Mouse (Mus musculus) midbrain, embryonic 12.5 days (tissue): ENCODE results near the gene Tmeff2. TPM values are rescaled to one million over a fixed set of nuclear protein-coding genes. Genes with fewer than 3 reads are reported as not detected.

Experiments used
- ATAC-seq: fragments of 200-750 bp; cut with Nextera tagmentation; 2 replicates; pipeline ENCODE4 v1.8.0; 2017; ENCODE audit warnings: low read depth, moderate TSS enrichment, moderate library complexity; ENCODE audit not compliant: low FRiP score
- H3K27ac ChIP-seq: fragments of 300-500 bp; sonication (generic); replicated peaks from 2 replicates; pipeline ENCODE4 v1.5.1; 2016; ENCODE audit warnings: mild to moderate bottlenecking
- H3K27me3 ChIP-seq: fragments of 300-500 bp; sonication (generic); 2 replicates; pipeline ENCODE4 v1.6.1; 2016; ENCODE audit warnings: mild to moderate bottlenecking
- H3K36me3 ChIP-seq: fragments of 300-500 bp; sonication (generic); 2 replicates; pipeline ENCODE4 v1.6.1; 2016
- H3K4me1 ChIP-seq: fragments of 300-500 bp; sonication (generic); 2 replicates; pipeline ENCODE4 v1.6.1; 2016
- H3K4me2 ChIP-seq: fragments of 300-500 bp; sonication (generic); replicated peaks from 2 replicates; pipeline ENCODE4 v1.6.1; 2016; ENCODE audit warnings: mild to moderate bottlenecking, moderate library complexity
- H3K4me3 ChIP-seq: fragments of 300-500 bp; sonication (generic); 2 replicates; pipeline ENCODE4 v1.5.1; 2016; ENCODE audit warnings: mild to moderate bottlenecking
- H3K9ac ChIP-seq: fragments of 300-500 bp; sonication (generic); replicated peaks from 2 replicates; pipeline ENCODE4 v1.6.1; 2016; ENCODE audit warnings: mild to moderate bottlenecking, moderate library complexity
- H3K9me3 ChIP-seq: fragments of 300-500 bp; sonication (generic); 2 replicates; pipeline ENCODE4 v1.6.1; 2016; ENCODE audit warnings: mild to moderate bottlenecking
- WGBS: fragments of 180-500 bp; shearing (Covaris S2); methylation state at CpG from one replicate; pipeline ENCODE4 v1.1.7; 2016; 5-methylcytosine and 5-hydroxymethylcytosine counted together
- polyA plus RNA-seq: library from polyadenylated mRNA; unstranded; fragments of >200 nt; fragmentation: Nextera tagmentation; extraction: Ambion mirVana; gene quantifications from 2 replicates; pipeline ENCODE4 v1.2.1, GENCODE M21; 2016

Tmeff2 gene
- polyA plus RNA-seq, 1 experiment from 2014 or later: 14.8 TPM

DNA sequence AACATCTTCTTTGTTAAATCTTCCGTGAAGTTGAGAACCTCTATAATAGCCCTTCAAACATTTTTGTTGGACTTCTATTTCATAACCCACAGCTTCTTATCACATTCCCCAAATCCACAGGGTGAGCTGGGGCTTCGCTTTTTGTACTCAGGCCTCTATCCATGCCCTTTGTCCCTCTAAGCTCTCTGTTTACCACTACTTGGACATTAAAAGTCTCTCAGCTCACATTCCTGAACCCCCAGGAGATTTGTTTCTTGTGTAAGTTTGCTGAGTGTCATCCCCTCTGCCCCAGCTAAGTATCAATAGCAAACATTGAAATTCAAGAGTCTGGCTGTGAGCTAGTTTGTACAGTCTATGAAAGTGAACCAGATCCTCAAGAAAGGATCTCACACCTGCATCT lies 90.2 kb downstream of the Tmeff2 start:
- no peak overlapping the region for H3K4me2 ChIP-seq
- ATAC-seq: no peak
- WGBS: 46% methylated on average over 2 of the region's 2 CpGs
- H3K36me3 ChIP-seq: no peaks in the 10 kb centered on the region
- no peak overlapping the region for H3K27ac ChIP-seq
- H3K4me3 ChIP-seq: no peak overlapping the region
- H3K4me1 ChIP-seq: no peaks in the 10 kb centered on the region
- no peaks in the 10 kb centered on the region for H3K27me3 ChIP-seq
- no peaks in the 10 kb centered on the region for H3K9me3 ChIP-seq
- H3K9ac ChIP-seq: no peak overlapping the region

DNA sequence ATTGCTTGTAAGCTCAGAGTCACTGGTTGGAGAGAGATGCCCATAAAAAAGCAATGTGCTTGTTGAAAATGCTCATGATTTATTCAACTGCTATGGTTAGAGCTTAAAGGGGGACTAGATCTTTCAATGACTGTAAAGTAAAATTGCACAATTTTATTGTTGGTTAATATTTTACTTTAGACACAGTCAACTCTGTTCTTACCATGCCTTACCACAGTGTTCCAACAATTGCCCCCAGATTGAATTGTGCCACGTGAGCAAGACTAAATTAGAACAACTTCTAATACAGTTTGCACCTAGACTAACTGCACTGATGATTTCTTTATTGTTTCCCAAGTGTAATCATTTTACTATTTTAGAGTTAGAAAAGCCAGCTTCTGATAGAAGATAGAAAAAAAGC lies 94.1 kb downstream of the Tmeff2 start:
- H3K4me2 ChIP-seq: no peak overlapping the region
- no peak overlapping the region for H3K4me3 ChIP-seq
- WGBS: 91% methylated on average over 1 of the region's 1 CpGs
- H3K36me3 ChIP-seq: no peaks in the 10 kb centered on the region
- H3K4me1 ChIP-seq: no peaks in the 10 kb centered on the region
- no peak overlapping the region for H3K9ac ChIP-seq
- ATAC-seq: no peak
- no peak overlapping the region for H3K27ac ChIP-seq
- no peaks in the 10 kb centered on the region for H3K27me3 ChIP-seq
- no peaks in the 10 kb centered on the region for H3K9me3 ChIP-seq

DNA sequence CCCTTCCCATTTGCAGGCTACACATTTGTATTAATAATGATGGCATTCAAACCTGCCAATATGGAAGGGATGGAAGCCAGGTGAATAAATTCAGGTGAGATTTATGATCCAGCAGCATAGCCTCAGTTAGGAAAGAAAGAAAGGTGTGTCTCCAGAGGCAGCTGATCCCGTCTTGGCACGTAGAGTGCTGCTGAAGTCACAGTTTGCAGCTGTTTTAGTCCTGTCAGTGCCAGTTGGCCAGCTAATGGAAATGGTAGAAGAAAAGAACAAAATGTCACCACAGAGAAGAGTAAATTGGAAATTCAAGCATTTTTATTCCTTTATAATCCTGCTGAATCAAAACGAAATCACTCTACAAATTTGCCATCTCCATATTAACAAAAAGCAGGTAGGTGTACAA lies 99.3 kb downstream of the Tmeff2 start:
- no peak overlapping the region for H3K4me2 ChIP-seq
- H3K9me3 ChIP-seq: no peaks in the 10 kb centered on the region
- no peak for ATAC-seq
- WGBS: 91% methylated on average over 3 of the region's 3 CpGs
- no peaks in the 10 kb centered on the region for H3K27me3 ChIP-seq
- no peaks in the 10 kb centered on the region for H3K4me1 ChIP-seq
- no peaks in the 10 kb centered on the region for H3K36me3 ChIP-seq
- H3K4me3 ChIP-seq: no peak overlapping the region
- H3K27ac ChIP-seq: no peak overlapping the region
- no peak overlapping the region for H3K9ac ChIP-seq

DNA sequence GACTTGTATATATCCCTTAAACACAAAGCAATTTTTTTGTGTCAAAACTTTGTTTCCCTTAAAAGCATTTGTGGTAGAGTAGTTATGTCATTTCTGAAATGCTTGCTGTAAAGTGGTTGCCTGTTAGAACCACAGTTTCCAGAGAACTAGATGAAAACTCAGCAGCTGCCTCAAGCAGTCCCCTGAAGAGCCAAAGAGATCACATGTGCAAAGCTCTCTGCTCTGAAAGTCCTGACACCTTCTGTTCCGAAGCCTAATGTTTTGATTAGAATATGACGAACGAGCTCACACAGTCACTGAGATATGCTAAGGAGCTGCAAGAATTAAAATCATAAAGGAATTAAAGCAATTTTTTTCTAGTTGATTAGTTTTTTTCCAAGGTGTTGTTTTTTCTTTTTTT lies 107.9 kb downstream of the Tmeff2 start:
- ATAC-seq: no peak
- Histone ChIP-seq H3K27ac (no peak overlapping the region), H3K9ac (no peak overlapping the region), H3K4me1 (no peaks in the 10 kb centered on the region), H3K4me3 (no peak overlapping the region), H3K36me3 (no peaks in the 10 kb centered on the region), H3K9me3 (no peaks in the 10 kb centered on the region), H3K4me2 (no peak overlapping the region), H3K27me3 (no peaks in the 10 kb centered on the region)
- WGBS: 90% methylated on average over 3 of the region's 3 CpGs

DNA sequence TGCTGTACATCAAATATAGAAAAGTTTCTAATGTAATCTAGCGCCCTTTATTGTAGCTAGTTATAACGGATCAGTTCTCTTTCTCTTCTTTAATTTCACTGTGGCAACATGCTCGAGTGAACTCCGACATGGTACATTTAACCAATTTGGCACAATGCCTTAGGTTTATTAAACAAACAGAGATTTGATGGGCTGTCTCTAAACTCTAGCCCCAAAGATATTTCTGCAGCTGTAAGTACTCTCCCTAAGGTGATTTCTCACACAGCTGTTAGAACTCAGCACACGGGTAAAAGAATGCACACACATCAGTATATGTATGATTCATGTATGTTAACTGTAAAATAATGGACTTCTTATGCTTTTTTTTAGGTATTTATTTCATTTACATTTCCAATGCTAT lies 139.8 kb downstream of the Tmeff2 start:
- Histone ChIP-seq H3K4me2 (no peak overlapping the region), H3K36me3 (no peaks in the 10 kb centered on the region), H3K4me1 (no peaks in the 10 kb centered on the region), H3K4me3 (no peak overlapping the region), H3K27me3 (no peaks in the 10 kb centered on the region), H3K9me3 (no peaks in the 10 kb centered on the region), H3K27ac (no peak overlapping the region), H3K9ac (no peak overlapping the region)
- ATAC-seq: no peak
- 84% methylated on average over 5 of the region's 5 CpGs for WGBS

DNA sequence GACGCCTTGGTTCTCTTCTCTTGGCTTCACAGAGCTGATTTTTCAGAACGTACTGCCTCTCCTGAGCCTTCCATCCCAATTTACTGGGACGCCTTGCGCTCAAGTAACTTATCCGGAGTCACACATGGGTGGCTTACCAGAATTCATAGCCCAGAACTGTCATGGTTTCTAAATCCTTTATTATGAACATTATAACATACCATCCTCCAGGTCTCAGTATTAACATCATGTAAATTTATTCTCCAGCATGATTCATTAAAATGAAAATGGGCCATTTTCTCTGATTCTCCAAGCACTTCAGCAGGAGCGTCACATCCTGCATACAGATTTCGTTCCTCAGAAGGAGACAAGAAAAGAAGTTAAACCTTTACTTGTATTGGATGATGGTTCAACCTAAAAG lies 144.4 kb downstream of the Tmeff2 start:
- no peak for ATAC-seq
- Histone ChIP-seq H3K9ac (no peak overlapping the region), H3K9me3 (no peaks in the 10 kb centered on the region), H3K4me2 (no peak overlapping the region), H3K27me3 (no peaks in the 10 kb centered on the region), H3K4me3 (no peak overlapping the region), H3K27ac (no peak overlapping the region), H3K36me3 (no peaks in the 10 kb centered on the region), H3K4me1 (no peaks in the 10 kb centered on the region)
- 80% methylated on average over 7 of the region's 7 CpGs for WGBS

DNA sequence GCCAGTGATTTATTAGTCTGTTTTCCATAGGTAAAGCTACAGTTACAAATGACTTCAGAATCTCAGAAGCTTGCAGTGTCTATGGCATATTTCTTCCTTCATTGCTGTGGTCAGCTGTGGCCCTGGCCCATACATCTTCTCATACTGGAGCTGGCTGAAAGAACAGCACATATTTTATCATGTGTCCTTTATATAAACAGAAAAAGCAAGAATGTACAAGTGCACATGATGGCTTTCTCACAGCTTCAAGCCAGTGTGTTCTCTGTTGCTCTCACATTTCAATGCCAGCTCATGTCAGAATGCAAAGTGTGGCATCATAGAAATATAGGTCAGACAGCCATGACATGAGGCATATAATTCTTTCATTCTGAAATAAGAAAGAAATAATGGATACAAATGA lies 164.1 kb downstream of the Tmeff2 start:
- no peak for ATAC-seq

DNA sequence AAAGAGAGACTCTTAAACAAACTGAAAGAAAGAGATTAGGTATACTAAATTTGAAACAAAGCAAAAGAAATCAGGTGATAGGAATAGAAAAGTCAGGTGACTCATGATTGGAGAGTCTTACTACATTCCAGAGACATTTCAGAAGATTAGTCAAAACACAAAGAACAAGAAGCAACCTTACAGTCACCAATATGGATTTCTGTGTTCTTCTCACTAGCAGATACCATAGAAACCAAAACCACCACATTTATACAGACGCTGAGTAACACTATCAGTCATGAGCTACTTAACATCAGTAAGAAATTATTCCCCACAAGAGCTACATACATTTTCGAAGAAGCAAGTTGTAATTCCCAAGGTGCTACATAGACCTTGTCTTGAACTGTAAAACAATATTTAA lies 165.2 kb downstream of the Tmeff2 start:
- WGBS: 95% methylated on average over 2 of the region's 2 CpGs

More for the DNA sequence above, 164.1 kb downstream of the Tmeff2 start:
- H3K4me3 ChIP-seq: no peak overlapping the region
- no peak overlapping the region for H3K9ac ChIP-seq
- no peaks in the 10 kb centered on the region for H3K36me3 ChIP-seq
- no peaks in the 10 kb centered on the region for H3K4me1 ChIP-seq
- H3K9me3 ChIP-seq: no peaks in the 10 kb centered on the region
- H3K27ac ChIP-seq: no peak overlapping the region
- H3K4me2 ChIP-seq: no peak overlapping the region
- no peaks in the 10 kb centered on the region for H3K27me3 ChIP-seq

DNA sequence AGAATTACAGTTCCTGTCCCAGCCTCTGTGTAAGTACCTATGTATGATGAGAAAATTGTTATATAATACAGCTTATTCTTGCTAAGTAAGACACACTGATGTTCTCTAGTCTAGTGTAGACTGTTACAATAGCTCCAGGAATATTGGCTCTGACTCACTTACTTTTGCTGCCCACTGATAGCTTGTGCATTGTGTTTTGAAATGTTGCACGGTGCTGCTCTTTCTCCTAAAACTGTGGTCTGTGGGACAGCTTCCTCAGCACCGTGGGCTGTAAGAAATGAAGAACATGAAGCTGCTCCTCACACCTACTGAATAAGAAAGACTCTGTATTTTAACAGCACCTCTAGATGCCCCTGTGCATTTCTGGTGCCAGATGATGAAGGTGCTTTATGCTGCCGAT lies 168.4 kb downstream of the Tmeff2 start:
- H3K4me3 ChIP-seq: no peak overlapping the region
- ATAC-seq: no peak
- no peak overlapping the region for H3K4me2 ChIP-seq
- no peaks in the 10 kb centered on the region for H3K36me3 ChIP-seq
- H3K9me3 ChIP-seq: no peaks in the 10 kb centered on the region
- no peak overlapping the region for H3K9ac ChIP-seq
- no peak overlapping the region for H3K27ac ChIP-seq
- WGBS: 91% methylated on average over 3 of the region's 3 CpGs
- H3K27me3 ChIP-seq: no peaks in the 10 kb centered on the region
- H3K4me1 ChIP-seq: no peaks in the 10 kb centered on the region

More for the DNA sequence above, 165.2 kb downstream of the Tmeff2 start:
- Histone ChIP-seq H3K4me2 (no peak overlapping the region), H3K4me3 (no peak overlapping the region), H3K4me1 (no peaks in the 10 kb centered on the region), H3K9me3 (no peaks in the 10 kb centered on the region), H3K36me3 (no peaks in the 10 kb centered on the region), H3K27ac (no peak overlapping the region), H3K27me3 (no peaks in the 10 kb centered on the region), H3K9ac (no peak overlapping the region)
- no peak for ATAC-seq

DNA sequence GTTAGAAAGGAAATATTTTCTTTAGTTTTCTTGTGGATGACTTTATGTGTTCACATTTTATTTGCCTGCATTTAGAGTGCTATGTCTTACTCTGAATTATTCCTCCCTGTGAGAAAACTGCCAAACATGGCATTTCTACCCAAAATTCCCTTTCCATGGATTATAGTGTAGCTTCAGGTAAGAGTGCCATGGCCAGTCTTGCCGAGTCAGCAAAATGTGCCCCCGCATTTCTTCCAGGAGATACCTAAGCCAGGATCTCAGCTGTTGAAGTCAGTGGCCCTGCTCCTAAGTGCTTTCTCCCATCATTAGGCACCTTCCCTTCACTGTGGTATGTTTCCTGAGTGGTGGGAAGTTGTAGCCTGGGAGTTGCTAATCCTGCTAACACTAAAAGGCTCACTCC lies 168.8 kb downstream of the Tmeff2 start:
- H3K9me3 ChIP-seq: no peaks in the 10 kb centered on the region
- no peaks in the 10 kb centered on the region for H3K36me3 ChIP-seq
- H3K27ac ChIP-seq: no peak overlapping the region
- no peak overlapping the region for H3K4me2 ChIP-seq
- H3K27me3 ChIP-seq: no peaks in the 10 kb centered on the region
- no peak overlapping the region for H3K4me3 ChIP-seq
- no peaks in the 10 kb centered on the region for H3K4me1 ChIP-seq
- 89% methylated on average over 2 of the region's 2 CpGs for WGBS
- no peak overlapping the region for H3K9ac ChIP-seq
- no peak for ATAC-seq

DNA sequence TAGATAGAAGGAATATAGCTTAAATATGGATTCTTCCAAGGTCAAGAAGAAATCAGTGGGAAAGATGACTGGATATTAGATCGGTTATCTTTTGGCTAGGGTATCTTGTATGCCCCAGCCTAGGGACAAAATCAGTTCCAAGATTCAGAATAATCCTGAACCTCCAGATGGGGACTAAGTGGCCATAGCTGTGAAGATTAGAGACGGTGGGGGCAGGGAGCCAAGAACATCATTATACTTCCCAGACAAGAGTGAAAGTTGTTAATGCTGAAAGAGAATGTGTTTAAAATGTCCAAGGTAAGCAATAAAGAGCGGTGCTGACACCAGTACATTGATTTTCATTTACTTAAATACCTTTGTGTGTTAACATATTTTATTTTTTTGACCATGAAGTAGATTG lies 173.6 kb downstream of the Tmeff2 start:
- Histone ChIP-seq H3K4me1 (peaks cover 8% of the 10 kb centered on the region; the same call in 1 of the 2 replicates), H3K9me3 (no peaks in the 10 kb centered on the region), H3K9ac (no peak overlapping the region), H3K4me2 (no peak overlapping the region), H3K27me3 (no peaks in the 10 kb centered on the region), H3K4me3 (no peak overlapping the region), H3K36me3 (no peaks in the 10 kb centered on the region), H3K27ac (no peak overlapping the region)
- 92% methylated on average over 3 of the region's 3 CpGs for WGBS
- no peak for ATAC-seq

DNA sequence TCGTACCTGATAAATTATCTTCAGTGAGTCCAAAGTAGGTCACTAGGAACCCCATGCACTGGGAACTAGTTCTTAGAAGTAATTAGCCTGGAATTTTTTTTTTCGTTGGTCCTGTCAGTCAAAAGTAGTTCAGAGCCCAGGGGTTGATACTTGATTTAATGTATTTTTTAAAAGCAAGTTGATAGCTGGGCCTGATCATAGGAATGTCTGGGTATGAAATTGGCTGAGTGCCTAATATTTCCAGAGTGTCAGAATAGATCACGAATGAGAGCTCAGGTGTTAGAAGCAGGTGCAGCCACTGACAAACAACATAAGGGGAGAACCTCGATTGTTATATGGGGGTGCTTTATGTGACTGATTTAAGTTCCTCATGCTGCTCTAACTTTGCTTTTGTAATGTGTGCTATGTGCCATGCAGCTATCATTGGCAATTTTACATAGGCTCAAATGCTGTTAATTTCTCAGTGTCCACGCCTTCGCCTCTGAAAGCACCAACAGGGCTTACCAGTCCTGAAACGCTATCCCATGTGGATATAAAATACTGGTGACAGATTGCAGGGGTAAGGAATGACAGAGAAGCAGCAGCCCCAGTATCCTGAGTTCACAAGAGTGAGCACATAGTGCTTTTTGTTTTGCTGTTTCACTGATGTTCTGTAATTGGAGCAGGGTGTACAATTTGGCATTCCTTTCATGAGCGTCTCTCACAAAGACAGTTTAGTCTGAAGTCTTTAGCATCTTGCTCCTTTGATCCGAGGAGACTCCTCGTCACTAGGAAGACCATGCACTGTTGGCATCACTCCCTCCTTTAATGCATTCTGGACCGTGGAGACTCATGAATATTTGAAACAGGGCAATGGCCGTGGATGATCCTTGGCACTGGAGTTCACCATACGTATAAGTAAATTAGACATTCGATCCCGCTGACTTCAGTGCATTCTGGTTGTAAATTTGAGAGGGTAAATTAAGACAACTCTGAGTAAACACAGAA lies 175.6 kb downstream of the Tmeff2 start:
- no peak overlapping the region for H3K27ac ChIP-seq
- no peak for ATAC-seq
- no peak overlapping the region for H3K4me2 ChIP-seq
- no peaks in the 10 kb centered on the region for H3K36me3 ChIP-seq
- 64% methylated on average over 15 of the region's 15 CpGs for WGBS
- no peaks in the 10 kb centered on the region for H3K27me3 ChIP-seq
- H3K4me1 ChIP-seq: peaks cover 8% of the 10 kb centered on the region; the same call in 1 of the 2 replicates
- no peak overlapping the region for H3K4me3 ChIP-seq
- no peak overlapping the region for H3K9ac ChIP-seq
- H3K9me3 ChIP-seq: no peaks in the 10 kb centered on the region

DNA sequence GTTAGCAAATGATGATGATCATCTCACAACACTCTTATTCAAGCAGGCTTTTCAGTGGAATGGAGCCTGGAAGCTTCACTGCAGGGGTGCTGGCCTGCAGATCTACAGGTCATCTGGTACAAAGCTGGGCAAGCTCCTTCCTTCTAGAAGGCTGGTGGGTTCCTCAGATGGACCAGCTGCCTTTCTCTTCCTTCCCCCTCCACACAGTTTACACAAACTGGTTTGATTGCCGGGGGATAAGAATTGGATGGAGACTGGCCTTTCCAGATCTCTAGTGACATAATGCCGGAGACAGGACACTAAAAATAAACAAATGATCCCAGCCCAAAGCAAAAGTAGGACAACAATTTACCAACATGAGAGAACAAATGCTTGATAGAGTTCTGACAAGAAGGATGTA lies 188.5 kb downstream of the Tmeff2 start:
- Histone ChIP-seq H3K36me3 (no peaks in the 10 kb centered on the region), H3K27ac (no peak overlapping the region), H3K4me3 (no peak overlapping the region), H3K4me1 (no peaks in the 10 kb centered on the region), H3K4me2 (no peak overlapping the region), H3K9ac (no peak overlapping the region), H3K9me3 (no peaks in the 10 kb centered on the region), H3K27me3 (no peaks in the 10 kb centered on the region)
- no peak for ATAC-seq
- WGBS: 87% methylated on average over 2 of the region's 2 CpGs
